Mouse (Mus musculus) CH12F3 (cell line): ENCODE measurements around the gene Pip4p1.
"Not testable (repeated sequence)": the region's sequence is repeated elsewhere in the genome, so short reads cannot be mapped to it uniquely, and the experiment has no call there.

Experiments used
- in situ Hi-C: fragments of 300-500 bp; cut with MboI; formaldehyde crosslinking; loops from 2 replicates; pipeline ENCODE4 v1.14.3; 2020; ENCODE audit warnings: low sequenced_read_pairs

Pip4p1 gene

GRCm38 (mm10) chr14:50943932-50944667 is 13.4 kb upstream of the Pip4p1 start, which contains the start of gene Gm49342:
TSS of gene Gm49342 (plus strand) at chr14:50944517.
- in situ Hi-C loops, result no loop called here

GRCm38 (mm10) chr14:50938940-50939339 is 8.3 kb upstream of the Pip4p1 start:
- in situ Hi-C loops, result no loop called here

- in situ Hi-C loops, result no loop called here
These were observed 7.7 kb upstream of the Pip4p1 start for GRCm38 (mm10) chr14:50938119-50938908.

- in situ Hi-C loops, result no loop called here
These were observed 6.0 kb upstream of the Pip4p1 start for GRCm38 (mm10) chr14:50936649-50937048.

GRCm38 (mm10) chr14:50931493-50932020 is 901 bp upstream of the Pip4p1 start:
- in situ Hi-C loops, result no loop called here

GRCm38 (mm10) chr14:50930377-50930753 is 291 bp downstream of the Pip4p1 start:
- in situ Hi-C loops, result no loop called here

- in situ Hi-C loops, result no loop called here
These were observed 705 bp downstream of the Pip4p1 start for GRCm38 (mm10) chr14:50929951-50930350.

- in situ Hi-C loops, result no loop called here
These were observed 3.3 kb downstream of the Pip4p1 start for GRCm38 (mm10) chr14:50927366-50927765.

GRCm38 (mm10) chr14:50925111-50925920 is 5.3 kb downstream of the Pip4p1 start:
- in situ Hi-C loops, result no loop called here

GRCm38 (mm10) chr14:50924281-50925064 is 6.2 kb downstream of the Pip4p1 start, which contains the start of the genes Osgep and Apex1:
TSS of gene Osgep (minus strand) at chr14:50924893.
TSS of gene Apex1 (plus strand) at chr14:50924968.
- in situ Hi-C loops, result no loop called here

- in situ Hi-C loops, result not testable (repeated sequence)
These were observed 7.2 kb downstream of the Pip4p1 start for GRCm38 (mm10) chr14:50923437-50923836.

GRCm38 (mm10) chr14:50911356-50911755 is 19.3 kb downstream of the Pip4p1 start:
- in situ Hi-C loops, result no loop called here

- in situ Hi-C loops, result no loop called here
These were observed 22.5 kb downstream of the Pip4p1 start for GRCm38 (mm10) chr14:50908126-50908525.

GRCm38 (mm10) chr14:50905327-50905726 is 25.3 kb downstream of the Pip4p1 start:
- in situ Hi-C loops, result not testable (repeated sequence)

GRCm38 (mm10) chr14:50904828-50905129 is 25.9 kb downstream of the Pip4p1 start:
- in situ Hi-C loops, result no loop called here

GRCm38 (mm10) chr14:50903973-50904827 is 26.5 kb downstream of the Pip4p1 start:
- in situ Hi-C loops, result no loop called here

GRCm38 (mm10) chr14:50897992-50898391 is 32.7 kb downstream of the Pip4p1 start:
- in situ Hi-C loops, result not testable (repeated sequence)

GRCm38 (mm10) chr14:50897374-50897765 is 33.3 kb downstream of the Pip4p1 start, which contains the start of gene Klhl33:
TSS of gene Klhl33 (minus strand) at chr14:50897507.
- in situ Hi-C loops, result no loop called here

- in situ Hi-C loops, result no loop called here
These were observed 33.8 kb downstream of the Pip4p1 start for GRCm38 (mm10) chr14:50896747-50897373.
